Mouse (Mus musculus) T-helper 17 cell (primary cell): Measurements from ENCODE around the gene Ctnna3.

Experiments
- in situ Hi-C, 2 experiments: fragments of 300-600 bp; cut with MboI, MseI; formaldehyde crosslinking; loops; 1 replicate in 1 of 2; 2 replicates in 1 of 2; pipeline ENCODE4 v1.15.1; 2025; ENCODE audit warnings: high pct_unique_total_duplicates in 2 of 2

Gene Ctnna3

GRCm38 (mm10) chr10:63676343-63676742 lies 246.4 kb downstream of the Ctnna3 start:
- in situ Hi-C loops, result no loop called here

DNA sequence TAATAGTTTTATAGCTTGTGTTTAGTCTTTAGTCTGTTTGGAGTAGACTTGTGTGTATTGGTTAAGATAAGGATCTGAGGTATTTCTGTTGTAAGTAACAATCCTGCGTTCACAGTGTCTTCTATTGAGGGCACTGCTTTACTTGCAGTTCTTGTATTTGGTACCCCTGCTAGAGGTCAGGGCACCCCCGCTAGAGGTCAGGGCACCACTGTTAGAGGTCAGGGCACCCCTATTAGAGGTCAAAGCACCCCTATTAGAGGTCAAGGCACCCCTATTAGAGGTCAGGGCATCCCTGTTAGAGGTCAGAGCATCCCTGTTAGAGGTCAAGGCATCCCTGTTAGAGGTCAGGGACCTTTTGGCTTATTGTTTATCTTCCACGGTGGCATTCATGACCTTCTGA lies 259.3 kb downstream of the Ctnna3 start:
- in situ Hi-C loops, result no loop called here

DNA sequence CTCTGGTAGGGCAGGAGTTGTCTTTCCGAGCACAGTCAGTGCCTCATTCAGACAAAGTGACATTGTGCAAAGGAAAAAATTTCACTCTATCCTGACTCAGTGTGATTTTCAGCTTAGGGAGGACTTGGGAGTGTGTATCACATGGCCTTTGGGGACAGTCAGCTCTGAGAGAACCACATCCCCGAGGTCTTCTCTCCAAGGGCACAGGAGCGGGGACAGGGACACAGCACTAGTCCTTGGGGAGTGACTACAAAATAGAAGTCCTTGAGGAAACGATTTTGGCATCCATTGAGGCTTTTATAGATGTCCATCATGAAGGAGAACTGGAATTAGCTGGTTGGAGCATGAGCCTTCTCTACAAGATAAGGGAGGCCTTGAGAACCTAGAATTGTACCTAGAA lies 259.8 kb downstream of the Ctnna3 start:
- in situ Hi-C loops, result loop anchor here (5.0 to 10.0 kb wide), 3 partner anchors 63 to 1095 kb away; no protein-coding TSS in a partner anchor

GRCm38 (mm10) chr10:63692039-63692438 lies 262.1 kb downstream of the Ctnna3 start:
- in situ Hi-C loops, result loop anchor here (5.0 to 10.0 kb wide), 3 partner anchors 60 to 1093 kb away; no protein-coding TSS in a partner anchor

GRCm38 (mm10) chr10:63710211-63710610 lies 280.3 kb downstream of the Ctnna3 start:
- in situ Hi-C loops, result no loop called here

DNA sequence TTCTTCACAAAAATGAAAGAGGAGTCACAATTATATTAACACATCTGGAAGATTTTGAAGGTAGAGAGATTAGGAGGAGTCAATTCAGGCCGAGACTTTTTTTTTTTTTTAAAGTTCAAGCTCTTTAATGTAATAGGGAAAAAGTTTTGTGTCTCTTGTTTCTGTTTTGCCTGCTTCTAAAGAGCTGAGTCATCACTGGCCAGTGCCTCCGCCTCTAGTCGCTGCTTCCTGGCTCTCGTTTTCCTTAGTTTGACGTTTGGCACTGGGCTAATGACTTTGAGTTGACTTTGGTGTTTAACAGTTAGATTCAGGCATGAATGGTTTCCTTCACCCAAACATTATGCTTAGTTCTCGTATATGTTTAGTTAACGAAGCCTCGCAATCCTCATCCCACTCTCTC lies 282.6 kb downstream of the Ctnna3 start:
- in situ Hi-C loops, result no loop called here

GRCm38 (mm10) chr10:63714151-63714550 lies 284.3 kb downstream of the Ctnna3 start:
- in situ Hi-C loops, result no loop called here

DNA sequence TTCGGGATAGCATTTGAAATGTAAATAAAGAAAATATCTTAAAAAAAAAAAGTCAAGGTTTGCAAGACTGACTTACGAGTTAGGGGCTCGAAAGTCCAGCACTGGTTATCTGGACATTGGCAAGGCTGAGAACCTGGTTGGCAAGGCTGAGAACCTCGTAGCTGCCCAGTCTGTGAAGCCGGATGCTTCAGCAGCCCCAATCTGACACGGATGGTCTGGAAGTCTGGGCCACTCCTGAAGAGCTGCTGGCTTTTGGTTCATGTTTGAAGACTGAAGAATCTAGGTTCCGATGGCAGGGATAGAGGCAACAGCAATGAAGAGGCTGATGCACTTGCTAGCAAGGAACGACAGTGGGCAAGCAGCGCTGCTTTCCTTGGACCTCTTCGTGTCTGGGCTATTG lies 339.0 kb downstream of the Ctnna3 start:
- in situ Hi-C loops, result no loop called here

GRCm38 (mm10) chr10:63771656-63772055 lies 341.8 kb downstream of the Ctnna3 start:
- in situ Hi-C loops, result no loop called here

- in situ Hi-C loops, result no loop called here
Measured at GRCm38 (mm10) chr10:63772074-63772473, 342.2 kb downstream of the Ctnna3 start.

GRCm38 (mm10) chr10:63781948-63782347 lies 352.1 kb downstream of the Ctnna3 start:
- in situ Hi-C loops, result no loop called here

- in situ Hi-C loops, result no loop called here
Measured at GRCm38 (mm10) chr10:63784808-63785535, 355.1 kb downstream of the Ctnna3 start.

GRCm38 (mm10) chr10:63786390-63786789 lies 356.5 kb downstream of the Ctnna3 start:
- in situ Hi-C loops, result no loop called here

GRCm38 (mm10) chr10:63803909-63804308 lies 374.0 kb downstream of the Ctnna3 start:
- in situ Hi-C loops, result no loop called here

DNA sequence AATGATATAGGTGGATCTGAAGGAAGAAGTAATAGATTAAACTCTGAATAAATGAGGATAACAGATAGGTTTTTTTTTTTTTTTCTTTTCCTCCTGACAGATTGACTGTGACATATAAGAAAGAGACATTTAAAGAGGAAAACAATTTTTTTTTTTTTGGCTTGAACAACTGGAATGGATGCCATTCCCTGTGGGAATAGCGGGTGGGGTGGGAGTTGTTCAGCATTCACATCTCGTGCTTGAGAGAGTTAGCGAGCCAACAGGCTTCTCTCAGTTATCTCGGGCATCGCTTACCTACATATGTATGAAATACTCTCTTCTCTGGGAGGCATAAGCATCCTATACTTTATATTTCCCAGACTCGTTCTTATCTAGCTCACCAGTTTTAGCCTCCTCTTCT lies 375.7 kb downstream of the Ctnna3 start:
- in situ Hi-C loops, result no loop called here

DNA sequence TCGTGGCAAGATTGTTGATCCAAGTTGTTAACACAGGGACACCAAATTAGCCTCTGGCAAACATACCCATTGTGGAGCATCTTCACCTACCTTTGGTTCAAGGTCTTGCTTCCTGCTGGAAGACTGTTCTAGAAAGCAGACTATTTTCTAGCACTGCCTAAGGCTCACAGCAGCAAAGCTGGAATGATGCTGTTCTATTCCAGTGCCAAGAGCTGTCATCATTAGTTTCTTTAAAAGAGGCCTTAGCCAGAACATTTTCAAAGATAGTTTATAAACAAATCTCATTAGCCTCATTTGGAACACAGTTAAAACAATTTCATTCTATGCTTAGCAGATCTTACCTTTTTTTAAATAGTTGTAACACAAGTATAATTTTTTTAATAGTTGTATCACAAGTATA lies 376.4 kb downstream of the Ctnna3 start:
- in situ Hi-C loops, result no loop called here

DNA sequence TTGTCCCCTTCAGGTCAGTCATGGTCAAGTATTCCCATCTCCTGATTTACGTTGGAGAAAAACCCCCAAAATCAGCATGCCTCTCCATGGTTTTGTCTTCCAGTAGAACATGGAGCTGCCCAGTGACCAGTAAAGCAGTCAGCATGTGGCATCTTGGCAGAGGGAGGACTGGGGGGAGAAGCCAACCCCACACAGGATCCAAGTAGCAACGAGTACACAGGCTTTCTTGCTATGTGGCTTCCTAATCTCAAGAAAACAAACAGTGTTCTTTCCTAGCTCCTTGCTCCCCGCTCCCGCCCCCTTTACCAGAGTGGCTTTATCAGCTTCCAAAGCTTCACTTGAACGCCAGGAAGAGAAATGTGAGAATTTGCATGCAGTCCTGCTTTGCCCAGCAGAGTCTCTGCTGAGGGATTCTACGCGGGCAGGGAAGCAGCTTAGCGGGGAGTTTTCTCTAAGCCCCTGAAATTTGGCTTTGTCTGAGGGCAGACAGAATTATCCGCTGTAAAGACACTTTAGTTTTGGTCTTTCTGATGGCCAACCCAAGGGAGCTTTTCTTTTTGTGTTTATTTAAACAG lies 380.2 kb downstream of the Ctnna3 start:
- in situ Hi-C loops, result no loop called here

GRCm38 (mm10) chr10:63839011-63839410 lies 409.1 kb downstream of the Ctnna3 start:
- in situ Hi-C loops, result no loop called here

GRCm38 (mm10) chr10:63851946-63852345 lies 422.0 kb downstream of the Ctnna3 start:
- in situ Hi-C loops, result no loop called here

- in situ Hi-C loops, result no loop called here
Measured at GRCm38 (mm10) chr10:63869123-63869522, 439.2 kb downstream of the Ctnna3 start.

GRCm38 (mm10) chr10:63880462-63880903 lies 450.6 kb downstream of the Ctnna3 start:
- in situ Hi-C loops, result no loop called here

GRCm38 (mm10) chr10:63886449-63887088 lies 456.7 kb downstream of the Ctnna3 start:
- in situ Hi-C loops, result no loop called here

DNA sequence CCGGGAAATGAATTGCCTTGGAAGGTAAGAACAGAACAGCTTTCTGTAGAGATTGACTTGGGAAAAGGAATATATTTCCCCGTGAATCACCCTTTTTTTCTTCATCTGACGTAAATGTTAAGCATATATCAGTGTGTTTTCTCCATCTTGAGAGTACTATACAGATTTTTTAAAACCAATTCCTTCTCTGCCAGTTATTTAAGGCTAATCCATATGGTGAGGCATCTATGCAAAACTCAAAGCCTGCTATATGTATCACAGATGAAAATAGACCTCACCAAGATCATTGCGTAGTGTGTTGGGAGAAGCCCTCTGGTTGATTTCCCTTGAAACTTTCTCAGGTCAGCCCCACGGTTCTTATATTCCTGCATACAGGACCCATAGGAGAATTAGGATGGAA lies 464.7 kb downstream of the Ctnna3 start:
- in situ Hi-C loops, result no loop called here
